Mouse (Mus musculus): ENCODE measurements around the gene Kif2a.

GRCm38 (mm10) chr13:106942721-106943120 lies 79.2 kb downstream of the Kif2a start:
- TF ChIP-seq POLR2A (IDR thresholded peaks at IDR 0.05; ENCODE audit: borderline replicate concordance, insufficient read depth, low read length) (no peak), CTCF (IDR thresholded peaks at IDR 0.05; ENCODE audit: borderline replicate concordance, insufficient read depth, low read depth, low read length) (no peak)

Data from cerebellum, adult 2 months (tissue).